Mouse (Mus musculus): ENCODE results near the gene Rpe65.

The Rpe65 gene

DNA sequence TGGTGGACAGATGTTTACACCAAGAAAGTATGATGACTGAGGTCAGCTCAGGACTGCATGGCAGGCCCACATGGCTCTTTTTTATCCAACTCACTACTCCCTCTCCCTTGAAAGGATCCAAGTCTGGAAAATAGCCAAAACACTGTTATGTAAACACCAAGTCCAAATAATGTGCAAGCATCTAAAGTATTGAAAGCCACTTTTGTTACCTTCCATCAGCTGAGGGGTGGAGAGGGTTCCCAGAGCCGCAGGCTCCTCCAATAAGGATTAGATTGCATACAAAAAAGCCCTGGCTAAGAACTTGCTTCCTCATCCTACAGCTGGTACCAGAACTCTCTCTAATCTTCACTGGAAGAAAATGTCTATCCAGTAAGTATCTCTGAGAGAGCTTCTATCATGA lies at the start of gene Rpe65:
Gene Rpe65, plus strand, starts transcription at position 301 of the 400 bp plus-strand sequence.
- no peak for DNase-seq (ENCODE audit: low spot score in 2 of 2)

DNA sequence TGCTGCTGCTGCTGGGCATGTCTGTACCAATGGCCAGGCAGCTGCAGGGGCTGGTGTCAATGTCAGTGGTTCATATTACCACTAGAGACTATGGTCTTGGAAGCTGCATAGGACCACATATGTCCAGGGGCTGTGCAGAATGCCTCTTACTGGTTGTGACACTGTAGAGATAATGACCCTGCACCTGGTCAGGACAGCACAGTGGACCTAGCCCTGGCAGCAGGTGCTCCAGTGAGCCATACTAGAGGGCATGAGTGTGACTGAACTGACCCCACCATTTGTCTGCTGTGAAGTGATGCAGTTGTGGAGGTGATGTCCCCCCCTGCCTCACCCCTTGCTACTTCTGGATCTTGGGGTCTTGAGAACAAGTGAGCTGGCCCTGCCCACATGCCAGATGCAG lies 48.8 kb upstream of the Rpe65 start:
- no peak for DNase-seq (ENCODE audit: low spot score in 2 of 2)

DNA sequence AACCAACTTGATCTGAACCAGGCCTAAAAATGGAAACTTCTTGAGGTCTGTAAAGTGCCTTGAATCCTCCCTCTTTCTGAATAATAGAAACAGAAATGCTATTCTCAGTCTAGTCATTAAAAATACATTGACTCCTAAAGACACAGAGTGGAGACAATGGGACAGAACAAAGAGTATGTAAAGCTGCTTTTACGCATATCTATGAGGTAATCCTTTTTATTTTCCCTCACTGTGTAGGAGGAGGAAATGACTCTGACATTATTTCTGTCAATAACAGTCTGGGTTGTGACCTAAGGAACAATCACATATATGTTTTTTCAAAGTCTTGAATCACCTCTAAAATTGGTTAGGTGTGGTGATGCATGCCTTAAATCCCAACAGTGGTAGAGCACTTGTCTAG lies 16.0 kb downstream of the Rpe65 start:
- no peak for DNase-seq (ENCODE audit: low spot score in 2 of 2)

DNA sequence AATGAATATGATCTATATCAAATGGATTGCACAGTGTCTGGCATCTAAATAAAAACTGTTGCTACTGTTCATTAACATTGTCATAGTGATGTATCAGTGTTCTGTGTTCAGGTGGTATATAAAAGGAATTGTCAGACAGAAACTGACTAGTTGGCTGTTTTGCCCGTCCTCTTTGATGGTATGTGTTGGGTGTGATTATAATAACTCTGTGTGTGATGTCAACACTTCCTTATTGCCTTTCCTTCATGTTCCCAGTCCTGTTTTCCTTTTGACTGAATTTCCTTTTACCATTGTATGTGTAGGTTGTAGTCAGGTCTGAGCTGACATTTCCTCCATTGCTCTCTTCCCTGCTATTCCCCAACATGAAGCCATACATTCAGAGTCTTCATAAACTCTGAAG lies 22.1 kb downstream of the Rpe65 start:
- DNase-seq (ENCODE audit: low spot score in 2 of 2): no peak

DNA sequence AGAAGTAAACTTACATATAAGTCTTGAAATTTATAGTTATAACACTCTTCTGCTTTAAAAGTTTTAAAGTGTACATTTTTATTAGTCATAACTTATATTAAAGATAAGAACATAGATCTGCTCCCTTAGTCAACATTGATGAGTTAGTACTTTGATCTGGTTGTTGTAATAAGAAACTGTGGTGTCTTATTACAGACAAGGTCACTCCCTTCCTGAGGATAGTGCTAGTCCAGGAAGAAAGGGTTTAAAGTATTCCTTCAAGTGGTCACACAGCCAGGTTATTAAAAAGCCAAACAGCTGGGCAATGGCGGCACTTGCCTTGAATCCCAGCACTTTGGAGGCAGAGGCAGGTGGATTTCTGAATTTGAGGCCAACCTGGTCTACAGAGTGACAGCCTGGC lies 25.0 kb downstream of the Rpe65 start:
- DNase-seq (ENCODE audit: low spot score in 2 of 2): no peak

DNA sequence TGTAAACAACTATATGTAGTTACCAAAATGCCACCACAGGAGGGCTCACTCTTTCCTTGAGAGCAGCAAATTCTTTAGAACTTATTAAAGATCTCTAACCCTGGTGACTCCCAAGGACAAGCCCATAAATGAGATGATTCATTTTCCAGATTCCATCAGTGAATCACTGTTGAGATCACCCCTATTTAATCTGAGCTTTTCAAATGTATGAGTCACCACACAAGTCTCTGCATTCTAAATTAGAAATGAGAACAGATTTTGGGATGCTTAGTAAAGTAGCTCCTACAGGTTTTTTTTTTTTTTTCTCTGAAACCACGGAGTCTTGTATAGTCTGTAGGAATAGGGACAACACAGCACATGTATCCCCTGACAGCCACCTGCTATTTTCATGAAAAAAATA lies 61.8 kb downstream of the Rpe65 start:
- peak; percentile 9 to 49 for DNase-seq (ENCODE audit: low spot score in 2 of 2)

DNA sequence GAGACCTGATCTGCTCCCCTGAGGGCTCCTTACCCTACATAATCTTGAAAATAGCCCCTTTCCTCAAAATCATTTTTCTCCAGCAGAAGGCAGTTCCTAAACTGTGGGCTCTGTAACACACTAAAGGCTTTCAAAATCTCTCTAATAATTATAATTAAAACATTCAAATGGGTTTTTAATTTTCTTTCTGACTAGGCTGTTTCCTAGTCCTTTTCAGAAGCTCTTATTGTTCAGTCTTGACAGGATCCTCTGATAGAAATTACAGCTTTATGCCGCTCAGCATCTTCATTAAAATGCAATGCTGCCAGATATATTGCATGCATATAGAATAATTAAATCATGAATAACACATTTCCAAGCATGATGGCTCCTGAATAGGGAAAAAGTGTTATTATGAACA lies 64.4 kb downstream of the Rpe65 start:
- no peak for DNase-seq (ENCODE audit: low spot score in 2 of 2)
